Mouse (Mus musculus) heart, embryonic 16.5 days (tissue): ENCODE measurements at regions not wholly inside any gene's neighbourhood (a gene's known extent, or its start where the extent isn't known, plus 50 kb on each side); places are given as distances from the start of the nearest gene placed in this dataset.
A peak's percentile ranks its signal among the peaks of the same experiment; 100 is the strongest.

ENCODE experiments used
- ATAC-seq: fragments of 200-750 bp; cut with Nextera tagmentation; replicated peaks from 2 replicates; pipeline ENCODE4 v1.8.0; 2017; ENCODE audit warnings: moderate number of reproducible peaks; ENCODE audit not compliant: insufficient read depth, low FRiP score; ENCODE audit errors: extremely low read depth
- H3K27ac ChIP-seq: fragments of 300-500 bp; sonication (generic); 2 replicates; pipeline ENCODE4 v1.5.1; 2014; ENCODE audit warnings: mild to moderate bottlenecking, low read length, control low read depth, moderate library complexity
- H3K27me3 ChIP-seq: fragments of 300-500 bp; sonication (generic); 2 replicates; pipeline ENCODE4 v1.6.1; 2014; ENCODE audit warnings: low read length, mixed read lengths; ENCODE audit not compliant: control insufficient read depth, insufficient read depth
- H3K36me3 ChIP-seq: fragments of 300-500 bp; sonication (generic); 2 replicates; pipeline ENCODE4 v1.6.1; 2014; ENCODE audit not compliant: control insufficient read depth, insufficient read depth
- H3K4me1 ChIP-seq: fragments of 300-500 bp; sonication (generic); 2 replicates; pipeline ENCODE4 v1.6.1; 2014; ENCODE audit warnings: low read length, mixed read lengths; ENCODE audit not compliant: control insufficient read depth, insufficient read depth
- H3K4me2 ChIP-seq: fragments of 300-500 bp; sonication (generic); 2 replicates; pipeline ENCODE4 v1.6.1; 2014; ENCODE audit warnings: low read depth, mild to moderate bottlenecking, control low read depth, low read length
- H3K4me3 ChIP-seq: fragments of 300-500 bp; sonication (generic); 2 replicates; pipeline ENCODE4 v1.5.1; 2014; ENCODE audit warnings: mild to moderate bottlenecking, control low read depth, low read length
- H3K9ac ChIP-seq: fragments of 300-500 bp; sonication (generic); 2 replicates; pipeline ENCODE4 v1.6.1; 2014; ENCODE audit warnings: low read length, control low read depth
- H3K9me3 ChIP-seq: fragments of 300-500 bp; sonication (generic); replicated peaks from 2 replicates; pipeline ENCODE4 v1.6.1; 2016; ENCODE audit warnings: low read length; ENCODE audit not compliant: control insufficient read depth
- WGBS: fragments of 180-500 bp; shearing (Covaris S2); extraction: QIAGEN DNeasy Blood & Tissue Kit; methylation state at CpG from one replicate; pipeline ENCODE4 v1.1.7; 2014; 5-methylcytosine and 5-hydroxymethylcytosine counted together

GRCm38 (mm10) chr2:51001548-51001947, 147.4 kb downstream of the Rnd3 start:
- no peaks in the 10 kb centered on the region for H3K9me3 ChIP-seq
- H3K27me3 ChIP-seq = no peaks in the 10 kb centered on the region
- no peak overlapping the region for H3K4me2 ChIP-seq
- no peak overlapping the region for H3K27ac ChIP-seq
- no peaks in the 10 kb centered on the region for H3K4me1 ChIP-seq
- H3K4me3 ChIP-seq = no peak overlapping the region
- no peak overlapping the region for H3K9ac ChIP-seq
- WGBS = 51% methylated on average over 5 of the region's 5 CpGs
- H3K36me3 ChIP-seq = no peaks in the 10 kb centered on the region
- ATAC-seq = no peak

GRCm38 (mm10) chr2:50983883-50984410, 165.0 kb downstream of the Rnd3 start:
- Histone ChIP-seq H3K9me3 (no peaks in the 10 kb centered on the region), H3K4me3 (no peak overlapping the region)
- 84% methylated on average over 2 of the region's 2 CpGs for WGBS

GRCm38 (mm10) chr2:50982571-50982970, 166.3 kb downstream of the Rnd3 start:
- Histone ChIP-seq H3K4me3 (no peak overlapping the region), H3K27me3 (no peaks in the 10 kb centered on the region), H3K9ac (no peak overlapping the region), H3K27ac (no peak overlapping the region), H3K9me3 (no peaks in the 10 kb centered on the region), H3K4me2 (no peak overlapping the region), H3K4me1 (no peaks in the 10 kb centered on the region), H3K36me3 (no peaks in the 10 kb centered on the region)
- WGBS = 75% methylated on average over 5 of the region's 5 CpGs
- no peak for ATAC-seq

More at GRCm38 (mm10) chr2:50983883-50984410, 165.0 kb downstream of the Rnd3 start:
- Histone ChIP-seq H3K27ac (no peak overlapping the region), H3K27me3 (no peaks in the 10 kb centered on the region), H3K9ac (no peak overlapping the region), H3K4me1 (no peaks in the 10 kb centered on the region), H3K4me2 (no peak overlapping the region), H3K36me3 (no peaks in the 10 kb centered on the region)
- ATAC-seq = no peak

GRCm38 (mm10) chr2:50978356-50978755, 170.6 kb downstream of the Rnd3 start:
- no peak for ATAC-seq
- WGBS = 48% methylated on average over 1 of the region's 1 CpGs
- H3K4me1 ChIP-seq = no peaks in the 10 kb centered on the region

GRCm38 (mm10) chr2:50971131-50971825, 177.6 kb downstream of the Rnd3 start:
- 19% methylated on average over 14 of the region's 14 CpGs for WGBS
- Histone ChIP-seq H3K4me1 (peaks cover 9% of the 10 kb centered on the region), H3K4me2 (peak overlapping the region; percentile 57), H3K27ac (no peak overlapping the region), H3K27me3 (no peaks in the 10 kb centered on the region), H3K9ac (no peak overlapping the region; the same call in 1 of the 2 replicates), H3K36me3 (no peaks in the 10 kb centered on the region), H3K9me3 (0 out of 2 replicates have a peak, but pooled peaks cover 3% of the 10 kb centered on the region), H3K4me3 (peak overlapping the region; percentile 20)
- no peak for ATAC-seq

More at GRCm38 (mm10) chr2:50978356-50978755, 170.6 kb downstream of the Rnd3 start:
- H3K27me3 ChIP-seq = no peaks in the 10 kb centered on the region
- no peak overlapping the region for H3K9ac ChIP-seq
- no peak overlapping the region for H3K27ac ChIP-seq
- H3K9me3 ChIP-seq = no peaks in the 10 kb centered on the region
- H3K4me3 ChIP-seq = no peak overlapping the region
- H3K36me3 ChIP-seq = no peaks in the 10 kb centered on the region
- H3K4me2 ChIP-seq = no peak overlapping the region

GRCm38 (mm10) chr2:50968382-50968781, 180.5 kb downstream of the Rnd3 start:
- Histone ChIP-seq H3K4me2 (no peak overlapping the region), H3K9me3 (0 out of 2 replicates have a peak, but pooled peaks cover 3% of the 10 kb centered on the region), H3K27ac (no peak overlapping the region), H3K9ac (no peak overlapping the region), H3K4me3 (no peak overlapping the region), H3K27me3 (no peaks in the 10 kb centered on the region), H3K36me3 (no peaks in the 10 kb centered on the region), H3K4me1 (peaks cover 9% of the 10 kb centered on the region)
- 54% methylated on average over 4 of the region's 4 CpGs for WGBS
- no peak for ATAC-seq

GRCm38 (mm10) chr2:50967826-50968225, 181.1 kb downstream of the Rnd3 start:
- WGBS = 15% methylated on average over 4 of the region's 4 CpGs
- Histone ChIP-seq H3K27me3 (no peaks in the 10 kb centered on the region), H3K36me3 (no peaks in the 10 kb centered on the region), H3K9ac (no peak overlapping the region), H3K4me2 (no peak overlapping the region), H3K4me1 (peaks cover 9% of the 10 kb centered on the region), H3K27ac (no peak overlapping the region), H3K4me3 (no peak overlapping the region), H3K9me3 (0 out of 2 replicates have a peak, but pooled peaks cover 3% of the 10 kb centered on the region)
- no peak for ATAC-seq

GRCm38 (mm10) chr2:50967133-50967532, 181.8 kb downstream of the Rnd3 start:
- H3K36me3 ChIP-seq = no peaks in the 10 kb centered on the region
- 0 out of 2 replicates have a peak, but pooled peaks cover 3% of the 10 kb centered on the region for H3K9me3 ChIP-seq
- no peak overlapping the region for H3K4me3 ChIP-seq
- ATAC-seq = no peak
- peaks cover 9% of the 10 kb centered on the region for H3K4me1 ChIP-seq
- no peaks in the 10 kb centered on the region for H3K27me3 ChIP-seq
- WGBS = 75% methylated on average over 4 of the region's 4 CpGs
- no peak overlapping the region for H3K27ac ChIP-seq
- H3K4me2 ChIP-seq = no peak overlapping the region
- no peak overlapping the region for H3K9ac ChIP-seq

GRCm38 (mm10) chr2:50965485-50966017, 183.4 kb downstream of the Rnd3 start:
- no peaks in the 10 kb centered on the region for H3K36me3 ChIP-seq
- 0 out of 2 replicates have a peak, but pooled peaks cover 3% of the 10 kb centered on the region for H3K9me3 ChIP-seq
- no peak overlapping the region for H3K4me3 ChIP-seq
- H3K4me1 ChIP-seq = peaks cover 4% of the 10 kb centered on the region; the same call in 1 of the 2 replicates
- 90% methylated on average over 8 of the region's 8 CpGs for WGBS
- no peak overlapping the region for H3K4me2 ChIP-seq
- H3K27me3 ChIP-seq = no peaks in the 10 kb centered on the region
- H3K9ac ChIP-seq = no peak overlapping the region
- no peak for ATAC-seq
- no peak overlapping the region for H3K27ac ChIP-seq
